24 mouse cellular contexts compared by ENCODE assay signal in the genomic region with DNA sequence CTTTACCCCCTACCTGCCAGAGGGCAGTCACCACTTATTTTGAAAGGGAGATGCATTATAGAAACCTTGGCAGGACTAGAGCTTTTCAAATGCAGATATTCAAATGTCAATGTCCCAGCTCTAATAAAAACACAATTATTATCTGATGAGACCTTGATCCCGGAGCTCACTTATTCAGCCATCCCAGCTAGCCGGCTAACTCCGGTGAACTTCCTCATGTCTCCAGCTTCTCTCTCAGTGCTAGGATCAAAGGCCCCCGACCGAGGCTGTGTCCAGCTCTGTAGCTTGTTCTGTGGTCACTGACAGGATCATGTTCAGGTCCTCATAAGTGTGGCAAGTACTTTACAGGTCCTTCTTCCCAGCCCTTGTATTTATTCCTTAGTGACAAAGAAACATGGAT. TPM values are rescaled to one million over a fixed set of nuclear protein-coding genes. Genes with fewer than 3 reads are reported as not detected.
A peak's percentile ranks its signal among the peaks of the same experiment; 100 is the strongest.
DNase-seq lines count a peak whose midpoint lies in the region; ATAC-seq and TF ChIP-seq lines count a peak whose summit lies in the region.
"Had no signal": no experiment of that assay in that cellular context is flagged by ENCODE, and none has a peak within 500 bp of the region (broad histone marks: within the 10 kb centered on the region; RNA-seq: fewer than 3 reads in every experiment).

No protein-coding gene starts in this region.

- H3K9ac ChIP-seq in lung, embryonic 14.5 days = no peak overlapping the region
- H3K9ac ChIP-seq in lung, postnatal 0 days (replicated peaks; ENCODE audit: low read depth) = no peak overlapping the region
- no peak overlapping the region for H3K9ac ChIP-seq in intestine, embryonic 15.5 days
- H3K9ac ChIP-seq: embryonic facial prominence, embryonic 13.5 days; forebrain, embryonic 13.5 days; hindbrain, embryonic 13.5 days had no signal

- no peak for TF ChIP-seq POLR2A in small intestine, adult 2 months (IDR thresholded peaks at IDR 0.05; ENCODE audit: low read depth, low read length)

- TF ChIP-seq EP300 in lung, postnatal 0 days (IDR thresholded peaks at IDR 0.05) = no peak

- no peak overlapping the region for H3K4me3 ChIP-seq in lung, embryonic 14.5 days (ENCODE audit: low read depth, low read length)
- H3K4me3 ChIP-seq in lung, postnatal 0 days (ENCODE audit: low read depth, low read length) = no peak overlapping the region
- no peak overlapping the region for H3K4me3 ChIP-seq in intestine, embryonic 15.5 days (replicated peaks)
- no peak overlapping the region for H3K4me3 ChIP-seq in small intestine, adult 2 months (ENCODE audit: low read depth, low read length)
- H3K4me3 ChIP-seq: embryonic facial prominence, embryonic 10.5 days; embryonic facial prominence, embryonic 13.5 days; forebrain, embryonic 10.5 days; forebrain, embryonic 13.5 days; heart, adult 2 months; hindbrain, embryonic 13.5 days had no signal

- ATAC-seq in lung, embryonic 14.5 days (ENCODE audit: insufficient read depth) = no peak
- no peak for ATAC-seq in lung, postnatal 0 days
- 0 out of 2 replicates have a peak, but pooled peaks have one; percentile 23 for ATAC-seq in intestine, embryonic 15.5 days
- ATAC-seq: activated CD4-positive, CD25-positive, alpha-beta regulatory T cell, adult 4 months; CD4-positive, CD25-positive, alpha-beta regulatory T cell, adult 4 months had no signal

- H3K4me2 ChIP-seq in lung, embryonic 14.5 days = no peak overlapping the region
- no peak overlapping the region for H3K4me2 ChIP-seq in lung, postnatal 0 days (replicated peaks; ENCODE audit: low read depth, low read length)
- no peak overlapping the region for H3K4me2 ChIP-seq in intestine, embryonic 15.5 days (replicated peaks)
- H3K4me2 ChIP-seq: embryonic facial prominence, embryonic 13.5 days; forebrain, embryonic 13.5 days; heart, embryonic 11.5 days; hindbrain, embryonic 13.5 days had no signal

- no peaks in the 10 kb centered on the region for H3K36me3 ChIP-seq in lung, embryonic 14.5 days (ENCODE audit: insufficient read depth)
- no peaks in the 10 kb centered on the region for H3K36me3 ChIP-seq in lung, postnatal 0 days (ENCODE audit: insufficient read depth, low read length)
- no peaks in the 10 kb centered on the region for H3K36me3 ChIP-seq in intestine, embryonic 15.5 days
- no peaks in the 10 kb centered on the region for H3K36me3 ChIP-seq in small intestine, adult 2 months (ENCODE audit: control insufficient read depth, insufficient read depth, low read length)
- H3K36me3 ChIP-seq: embryonic facial prominence, embryonic 10.5 days; embryonic facial prominence, embryonic 13.5 days; forebrain, embryonic 10.5 days; hindbrain, embryonic 13.5 days had no signal

- H3K27me3 ChIP-seq in lung, embryonic 14.5 days (ENCODE audit: insufficient read depth, low read length) = no peaks in the 10 kb centered on the region
- H3K27me3 ChIP-seq in lung, postnatal 0 days (replicated peaks; ENCODE audit: insufficient read depth, low read length) = no peaks in the 10 kb centered on the region
- no peaks in the 10 kb centered on the region for H3K27me3 ChIP-seq in intestine, embryonic 15.5 days (replicated peaks)
- no peaks in the 10 kb centered on the region for H3K27me3 ChIP-seq in small intestine, adult 2 months (ENCODE audit: control insufficient read depth, insufficient read depth, low read length)
- H3K27me3 ChIP-seq: embryonic facial prominence, embryonic 13.5 days; forebrain, embryonic 13.5 days had no signal

- H3K27ac ChIP-seq in lung, embryonic 14.5 days (ENCODE audit: low read depth) = peak overlapping the region; percentile 54; the same call in 1 of the 2 replicates
- H3K27ac ChIP-seq in lung, postnatal 0 days (ENCODE audit: low read length) = peak overlapping the region; percentile 57
- H3K27ac ChIP-seq in intestine, embryonic 15.5 days = no peak overlapping the region
- H3K27ac ChIP-seq in small intestine, adult 2 months (ENCODE audit: insufficient read depth, low read depth, low read length) = peak overlapping the region; percentile 7; the same call in 1 of the 2 replicates
- H3K27ac ChIP-seq: embryonic facial prominence, embryonic 10.5 days; embryonic facial prominence, embryonic 13.5 days; forebrain, embryonic 10.5 days; forebrain, embryonic 13.5 days; heart, adult 2 months; hindbrain, embryonic 13.5 days had no signal

- TF ChIP-seq CTCF in lung, embryonic 14.5 days (IDR thresholded peaks at IDR 0.05; ENCODE audit: low read depth) = no peak
- TF ChIP-seq CTCF in lung, postnatal 0 days (IDR thresholded peaks at IDR 0.05) = no peak
- TF ChIP-seq CTCF in small intestine, adult 2 months (IDR thresholded peaks at IDR 0.05; ENCODE audit: extremely low read depth, insufficient read length, insufficient replicate concordance, low read depth, low read length) = no peak

- H3K9me3 ChIP-seq in lung, embryonic 14.5 days (ENCODE audit: low read depth, low read length) = no peaks in the 10 kb centered on the region
- no peaks in the 10 kb centered on the region for H3K9me3 ChIP-seq in lung, postnatal 0 days (ENCODE audit: low read length)
- H3K9me3 ChIP-seq in intestine, embryonic 15.5 days = no peaks in the 10 kb centered on the region
- H3K9me3 ChIP-seq: embryonic facial prominence, embryonic 10.5 days; embryonic facial prominence, embryonic 13.5 days; forebrain, embryonic 10.5 days; forebrain, embryonic 13.5 days; hindbrain, embryonic 13.5 days had no signal

- H3K4me1 ChIP-seq in lung, embryonic 14.5 days (ENCODE audit: insufficient read depth) = no peaks in the 10 kb centered on the region
- H3K4me1 ChIP-seq in lung, postnatal 0 days (ENCODE audit: insufficient read depth, low read depth, low read length) = no peaks in the 10 kb centered on the region; the same call in 1 of the 2 replicates
- no peaks in the 10 kb centered on the region for H3K4me1 ChIP-seq in intestine, embryonic 15.5 days (replicated peaks)
- H3K4me1 ChIP-seq in small intestine, adult 2 months (ENCODE audit: control insufficient read depth, insufficient read depth, insufficient read length, low read length) = peaks cover 16% of the 10 kb centered on the region
- H3K4me1 ChIP-seq: embryonic facial prominence, embryonic 10.5 days had no signal

- DNase-seq in lung, embryonic 14.5 days = no peak
- DNase-seq in lung, postnatal 4 days = no peak
- DNase-seq in lung, postnatal 0 days (ENCODE audit: low spot score) = no peak
- no peak for DNase-seq in lung, postnatal 25 days (ENCODE audit: low spot score)
- no peak for DNase-seq in layer of hippocampus, adult 9-11 months
- no peak for DNase-seq in heart, adult 9 months (ENCODE audit: low spot score in 2 of 2)
- DNase-seq: adrenal gland, adult 8-10 months; adrenal gland, postnatal 25 days; cerebellum, adult 11-12 months; cerebellum, adult 8-10 months; cerebellum, postnatal 36 days; embryo, embryonic 11 days; gastrocnemius, postnatal 36 days had no signal

- WGBS in lung, embryonic 14.5 days = 82% methylated on average over 5 of the region's 5 CpGs
- 76% methylated on average over 5 of the region's 5 CpGs for WGBS in lung, postnatal 0 days
- WGBS in intestine, embryonic 15.5 days = 84% methylated on average over 5 of the region's 5 CpGs
- 33% methylated on average over 5 of the region's 5 CpGs for WGBS in small intestine, adult 2 months

RNA-seq across cellular contexts. Expression of a gene that starts 34.9 kb away (rescaled TPM):
- 53.6 and 59.9 TPM in 2 replicates for polyA plus RNA-seq in lung, embryonic 14.5 days (2014; fragmentation: Nextera tagmentation; extraction: Ambion mirVana)
- 52.0 and 56.3 TPM in 2 replicates for polyA plus RNA-seq in lung, postnatal 0 days (2015; fragmentation: Nextera tagmentation; extraction: Ambion mirVana)
- polyA plus RNA-seq in intestine, embryonic 15.5 days (2015; fragmentation: Nextera tagmentation; extraction: Ambion mirVana) = 30.8 and 33.3 TPM in 2 replicates
- polyA plus RNA-seq in small intestine, adult 2 months (2012; rRNA removed) = 12.3 and 36.3 TPM in 2 replicates
